Mouse (Mus musculus): ENCODE measurements at regions not wholly inside any gene's neighbourhood (a gene's known extent, or its start where the extent isn't known, plus 50 kb on each side); places are given as distances from the start of the nearest gene placed in this dataset.

DNA sequence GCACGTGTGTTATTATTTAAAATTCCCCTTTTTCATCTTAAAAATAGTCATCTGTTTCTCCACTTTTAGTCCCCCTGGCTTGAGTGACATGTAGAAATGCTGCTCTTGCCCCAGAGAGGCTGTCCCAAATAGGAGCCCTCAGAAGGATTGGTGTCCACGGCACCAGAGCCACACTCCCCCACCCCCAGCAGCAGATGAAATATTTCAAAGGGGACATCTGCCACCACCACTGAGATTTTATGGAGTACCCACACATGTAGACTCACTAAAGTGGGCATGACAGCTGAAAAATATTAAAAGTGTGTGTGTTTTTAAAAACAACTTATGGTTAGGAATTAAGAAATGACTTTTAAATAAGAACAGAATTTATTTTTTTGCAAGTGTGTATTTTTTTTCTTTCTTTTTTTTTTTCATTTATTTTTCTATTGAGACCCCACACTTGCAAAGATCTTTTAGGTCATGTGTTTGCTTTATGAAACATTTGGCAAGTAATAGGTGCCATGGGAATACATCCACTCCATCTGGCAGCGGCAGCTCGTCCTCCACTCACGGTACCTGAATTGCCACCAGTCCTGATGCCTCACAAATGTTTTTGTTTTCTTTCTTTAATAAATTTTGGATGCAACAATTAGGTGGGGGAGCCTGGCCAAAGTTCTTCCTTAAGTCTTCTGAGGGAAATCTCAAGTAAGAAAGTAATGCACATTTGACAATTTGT lies 533.2 kb upstream of the Zeb2 start:
- DNase-seq (ENCODE audit: low read depth, low spot score): no peak

GRCm38 (mm10) chr2:45647846-45648245 lies 530.7 kb upstream of the Zeb2 start:
- DNase-seq (ENCODE audit: low read depth, low spot score): no peak

- DNase-seq (ENCODE audit: low read depth, low spot score): no peak
Measured at GRCm38 (mm10) chr2:45630081-45630480, 512.9 kb upstream of the Zeb2 start.

- DNase-seq (ENCODE audit: low read depth, low spot score): no peak
Measured at GRCm38 (mm10) chr2:45629616-45630015, 512.4 kb upstream of the Zeb2 start.

DNA sequence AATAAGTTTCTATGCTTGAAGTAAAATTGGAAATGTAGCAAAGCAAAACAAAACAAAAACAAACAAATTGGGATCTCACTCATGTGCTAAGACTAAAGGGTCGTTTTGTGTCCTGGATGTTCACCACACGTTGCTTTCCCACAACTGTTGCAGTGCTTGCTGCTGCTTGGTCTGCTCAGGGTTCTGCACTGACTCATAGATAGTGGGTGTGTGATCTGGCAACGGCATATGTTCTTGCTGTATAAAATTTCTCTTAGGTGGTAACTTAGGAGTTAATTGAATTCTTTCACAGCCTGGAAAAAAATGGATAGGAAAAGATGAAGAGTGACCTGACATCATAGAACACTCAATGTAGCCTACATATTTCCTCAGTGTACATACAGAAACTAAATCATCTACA lies 505.9 kb upstream of the Zeb2 start:
- no peak for DNase-seq (ENCODE audit: low read depth, low spot score)

DNA sequence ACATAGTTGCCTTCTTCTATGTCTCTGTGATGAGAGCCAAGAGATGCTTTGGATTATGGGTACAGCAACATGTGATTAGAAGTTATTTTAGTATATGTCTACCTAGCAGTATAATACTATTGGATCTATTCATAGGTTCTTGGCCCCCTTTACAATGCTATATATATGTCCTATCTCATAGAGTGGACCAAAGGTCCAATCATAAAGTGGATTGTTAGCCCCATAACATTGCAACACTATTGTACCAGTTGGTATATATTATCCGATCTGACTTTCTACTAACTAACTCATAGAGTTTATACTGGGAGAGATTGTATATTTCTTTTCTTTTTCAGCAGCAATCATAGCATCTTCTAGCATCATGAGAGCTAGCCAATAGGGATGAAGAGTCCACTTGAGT lies 491.7 kb upstream of the Zeb2 start:
- DNase-seq (ENCODE audit: low read depth, low spot score): no peak

DNA sequence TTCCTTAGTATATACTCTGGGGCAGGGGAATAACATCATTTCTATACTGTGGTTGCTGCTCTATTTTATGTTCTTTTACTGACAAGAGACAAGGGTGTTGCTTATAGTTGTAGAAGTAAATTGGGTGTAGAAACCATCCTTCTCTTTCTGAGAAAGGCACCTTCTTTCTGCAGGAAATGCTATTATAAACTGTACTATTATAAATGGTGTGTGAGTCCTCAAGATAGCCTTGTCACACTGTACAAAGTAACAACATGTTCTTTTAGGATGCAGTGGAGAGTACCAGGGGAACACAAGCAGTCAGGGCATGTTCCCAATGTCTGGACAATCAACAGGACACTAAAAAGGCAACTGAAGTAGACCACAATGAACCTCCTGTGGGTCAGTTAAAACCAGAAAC lies 490.2 kb upstream of the Zeb2 start:
- no peak for DNase-seq (ENCODE audit: low read depth, low spot score)

DNA sequence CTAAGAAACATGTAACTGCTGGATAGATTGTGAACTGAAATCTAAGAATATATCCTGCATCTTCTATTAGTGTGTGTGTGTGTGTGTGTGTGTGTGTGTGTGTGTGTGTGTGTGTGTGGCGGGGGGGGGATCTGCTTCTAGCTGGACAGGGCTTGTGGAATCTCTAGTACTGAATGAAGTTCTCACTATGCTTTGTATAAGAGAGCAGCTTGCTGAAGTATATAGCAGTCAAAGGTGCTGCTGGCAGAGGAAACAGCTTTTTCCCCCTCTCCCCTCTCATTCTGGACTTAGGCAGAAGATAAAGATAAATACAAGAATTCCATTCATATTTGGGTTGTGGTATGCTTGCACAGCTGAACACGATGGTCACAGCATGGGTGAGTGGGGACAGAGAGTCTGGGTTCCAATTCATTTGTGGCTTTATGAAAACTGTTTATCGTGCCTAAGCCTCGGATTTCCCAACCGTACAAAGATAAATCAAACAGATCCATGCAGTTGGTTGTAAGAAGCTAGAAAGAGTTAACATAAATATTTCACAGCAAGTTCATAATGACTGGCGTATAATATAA lies 484.2 kb upstream of the Zeb2 start:
- no peak for DNase-seq (ENCODE audit: low read depth, low spot score)

DNA sequence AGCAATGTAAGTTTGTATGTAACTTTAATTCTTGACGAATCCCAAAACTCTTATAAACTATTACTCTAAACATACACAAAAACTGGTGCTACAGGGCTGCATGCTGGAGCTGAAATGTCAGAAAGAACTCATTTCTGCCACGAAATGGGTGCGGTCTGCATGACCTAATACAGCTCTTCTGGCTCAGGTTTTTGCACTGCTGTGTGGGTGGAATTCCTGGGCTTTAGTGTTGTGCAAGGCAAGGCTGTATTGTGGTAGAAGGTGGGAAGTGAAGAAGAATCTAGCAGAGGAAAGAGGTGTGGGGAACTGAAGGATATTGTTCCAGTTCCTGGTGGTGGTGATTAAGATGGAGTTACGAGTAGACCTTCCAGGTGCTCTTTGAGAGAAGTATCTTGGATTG lies 476.6 kb upstream of the Zeb2 start:
- no peak for DNase-seq (ENCODE audit: low read depth, low spot score)

- DNase-seq (ENCODE audit: low read depth, low spot score): no peak
Measured at GRCm38 (mm10) chr2:45590980-45591379, 473.8 kb upstream of the Zeb2 start.

DNA sequence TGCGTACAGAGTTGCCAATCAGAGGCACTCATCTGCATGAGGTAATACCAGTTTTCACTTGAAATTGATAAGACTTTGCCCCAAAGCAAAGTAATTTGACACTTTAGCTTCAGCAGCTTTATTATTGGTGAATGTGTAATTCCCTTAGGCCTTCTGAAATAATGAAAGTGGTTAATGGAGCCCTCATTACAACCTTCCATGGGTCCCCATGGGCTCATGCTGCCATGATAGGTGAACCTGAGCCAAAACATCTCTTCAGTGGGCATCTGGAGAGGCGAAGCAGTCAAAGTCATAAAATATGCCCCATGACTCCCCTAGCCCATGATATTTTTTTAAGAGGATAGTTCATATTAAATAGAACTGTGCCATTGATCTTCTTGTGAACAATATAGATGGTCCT lies 471.1 kb upstream of the Zeb2 start:
- no peak for DNase-seq (ENCODE audit: low read depth, low spot score)

GRCm38 (mm10) chr2:45586588-45587200 lies 469.5 kb upstream of the Zeb2 start:
- no peak for DNase-seq (ENCODE audit: low read depth, low spot score)

GRCm38 (mm10) chr2:45581549-45581925 lies 464.3 kb upstream of the Zeb2 start:
- DNase-seq (ENCODE audit: low read depth, low spot score): no peak

DNA sequence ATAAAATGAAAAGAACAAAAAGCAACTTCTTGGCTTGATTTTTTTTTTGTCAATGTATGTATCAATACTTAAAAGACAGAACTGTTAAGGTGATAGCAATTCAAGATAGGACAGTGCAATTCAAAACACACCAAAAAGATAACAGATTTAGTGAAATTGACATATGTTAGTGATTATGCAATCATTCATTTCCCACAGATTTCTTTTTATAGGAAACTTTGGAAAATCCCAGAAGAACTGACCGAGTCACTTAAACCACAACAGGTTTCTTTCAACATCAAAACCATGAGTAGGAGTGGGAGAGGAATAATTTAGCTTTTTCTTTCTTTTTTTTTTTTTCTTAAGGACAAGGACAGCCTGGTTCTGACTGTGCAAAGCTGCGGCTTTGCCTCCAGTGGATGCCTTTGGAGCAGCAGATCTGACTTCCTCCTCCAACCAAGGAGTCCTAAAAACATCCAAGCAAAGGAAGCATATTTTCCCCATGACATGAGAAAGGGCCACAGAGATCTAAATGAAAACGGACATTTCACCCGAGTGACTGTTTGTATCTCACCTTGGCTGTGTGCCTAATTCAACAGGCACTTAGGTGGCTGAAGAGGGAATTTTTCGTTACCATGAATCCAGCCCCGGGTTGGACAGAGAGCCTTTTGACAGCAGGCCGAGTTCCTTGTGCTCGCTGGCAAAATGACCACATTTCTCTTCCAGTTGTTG lies 463.8 kb upstream of the Zeb2 start:
- no peak for DNase-seq (ENCODE audit: low read depth, low spot score)

- no peak for DNase-seq (ENCODE audit: low read depth, low spot score)
Measured at GRCm38 (mm10) chr2:45572906-45573305, 455.7 kb upstream of the Zeb2 start.

- no peak for DNase-seq (ENCODE audit: low read depth, low spot score)
Measured at GRCm38 (mm10) chr2:45554707-45555106, 437.5 kb upstream of the Zeb2 start.

- DNase-seq (ENCODE audit: low read depth, low spot score): no peak
Measured at GRCm38 (mm10) chr2:45541394-45541793, 424.2 kb upstream of the Zeb2 start.

- no peak for DNase-seq (ENCODE audit: low read depth, low spot score)
Measured at GRCm38 (mm10) chr2:45538950-45539349, 421.8 kb upstream of the Zeb2 start.

GRCm38 (mm10) chr2:45537722-45538121 lies 420.5 kb upstream of the Zeb2 start:
- no peak for DNase-seq (ENCODE audit: low read depth, low spot score)

DNA sequence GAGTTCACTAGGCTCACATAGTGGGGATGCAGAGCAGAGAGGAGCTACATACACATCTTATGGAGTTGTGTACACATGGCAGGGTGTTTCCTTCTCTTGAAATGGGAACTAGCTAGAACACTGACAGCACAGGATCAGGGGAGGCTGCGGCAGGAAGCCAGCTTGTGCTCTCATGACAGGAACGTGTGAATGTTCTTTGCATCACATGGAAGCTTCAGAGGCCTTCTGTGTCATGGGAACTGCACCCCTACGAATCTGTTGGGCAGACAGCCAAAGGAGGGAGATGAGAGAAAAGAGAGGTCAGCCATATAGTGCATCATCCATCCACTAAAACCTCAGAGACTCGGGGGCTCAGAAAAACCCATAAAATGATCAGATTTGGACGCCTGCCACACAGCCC lies 417.6 kb upstream of the Zeb2 start:
- DNase-seq (ENCODE audit: low read depth, low spot score): no peak

DNA sequence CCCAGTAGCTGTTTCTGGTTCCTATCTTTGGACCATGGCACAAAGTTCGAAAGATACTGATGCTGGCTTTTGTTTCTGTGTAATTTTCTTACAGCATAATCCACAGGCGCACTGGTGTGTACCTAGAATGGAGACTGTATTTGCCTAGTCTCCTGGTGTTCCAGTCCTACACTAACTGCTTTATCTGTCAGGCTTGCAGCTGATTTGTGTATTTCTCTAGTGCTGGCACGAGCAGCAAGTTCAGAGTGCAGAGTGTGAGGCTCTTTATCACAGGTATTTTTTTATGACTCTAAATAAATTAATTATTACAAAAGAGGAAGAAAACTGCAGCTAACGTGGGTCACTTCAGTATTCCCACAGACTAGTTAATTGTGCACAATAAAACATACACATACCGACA lies 405.1 kb upstream of the Zeb2 start:
- DNase-seq (ENCODE audit: low read depth, low spot score): no peak

- no peak for DNase-seq (ENCODE audit: low read depth, low spot score)
Measured at GRCm38 (mm10) chr2:45519550-45520152, 402.5 kb upstream of the Zeb2 start.

Data from retina, adult 2 months (tissue).